Mouse (Mus musculus) brain, embryonic 14.5 days (tissue): ENCODE results near the gene Cobl. TPM values are rescaled to one million over a fixed set of nuclear protein-coding genes. Genes with fewer than 3 reads are reported as not detected.

ENCODE experiments used
- DNase-seq: peaks from one replicate; pipeline ENCODE4 v3.0.0-alpha.2; 2011; ENCODE audit warnings: low read depth
- CTCF ChIP-seq: fragments of 200-500 bp; IDR thresholded peaks from 2 replicates; pipeline ENCODE4 v1.5.1; 2012; ENCODE audit warnings: inconsistent platforms, mild to moderate bottlenecking, moderate library complexity, borderline replicate concordance; ENCODE audit not compliant: insufficient read depth, insufficient read length; ENCODE audit errors: extremely low read depth
- POLR2A ChIP-seq: fragments of 200-500 bp; IDR thresholded peaks from 2 replicates; pipeline ENCODE4 v1.6.1; 2012; ENCODE audit warnings: mild to moderate bottlenecking, inconsistent platforms, borderline replicate concordance; ENCODE audit not compliant: poor library complexity, insufficient read depth, insufficient read length, severe bottlenecking; ENCODE audit errors: extremely low read depth
- polyA plus RNA-seq: library from polyadenylated mRNA; depleted of rRNA; stranded (reverse); fragments of >200 nt; gene quantifications from 2 replicates; pipeline ENCODE4 v1.2.3, GENCODE M21; 2012

Cobl gene
- polyA plus RNA-seq, 1 experiment = 13.8 TPM

DNA sequence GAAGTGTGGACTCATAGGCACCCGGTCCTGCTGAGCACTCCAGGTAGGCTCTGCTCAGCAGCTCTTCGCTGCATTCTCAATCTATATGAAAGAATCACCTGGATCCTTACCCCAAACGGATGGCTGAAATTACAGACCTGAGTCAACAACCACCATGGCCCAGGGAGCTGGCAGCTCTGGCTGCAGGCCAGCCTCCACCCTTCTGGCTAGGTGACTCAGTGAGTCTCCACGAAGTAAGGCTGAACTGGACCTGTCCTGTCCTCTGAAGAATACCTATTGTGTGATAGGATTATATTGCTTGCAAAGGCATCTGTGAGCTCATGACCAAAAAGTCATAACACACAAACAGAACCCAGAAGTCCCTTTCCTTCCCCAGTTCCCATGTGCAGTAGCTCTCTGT, 22.5 kb downstream of the Cobl start:
- TF ChIP-seq CTCF (no peak), POLR2A (no peak)
- DNase-seq = no peak

- DNase-seq = no peak
- TF ChIP-seq POLR2A (no peak), CTCF (no peak)
Observed at GRCm38 (mm10) chr11:12435905-12436304, 28.9 kb downstream of the Cobl start.

GRCm38 (mm10) chr11:12435018-12435417, 29.7 kb downstream of the Cobl start:
- TF ChIP-seq CTCF (no peak), POLR2A (no peak)
- DNase-seq = no peak

DNA sequence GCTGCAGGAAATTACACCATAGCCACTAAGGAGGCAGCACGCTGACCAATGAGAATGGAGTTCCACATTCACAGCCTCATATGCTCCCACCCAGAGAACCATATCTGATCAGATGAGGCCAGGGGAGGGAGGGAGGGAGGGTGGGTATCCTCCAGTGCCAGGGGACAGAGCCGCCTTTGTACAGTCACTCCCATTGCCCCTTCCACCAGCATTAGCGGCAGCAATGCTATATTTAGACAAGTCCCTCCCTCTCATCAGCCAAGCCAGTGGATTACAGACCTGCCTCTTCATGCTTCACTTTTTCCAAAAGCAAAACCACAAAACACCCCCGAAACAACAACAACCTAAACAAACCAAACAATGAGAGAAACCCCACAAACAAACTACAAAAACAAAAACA, 30.2 kb downstream of the Cobl start:
- DNase-seq = peak; percentile 59
- TF ChIP-seq CTCF (no peak), POLR2A (no peak)

GRCm38 (mm10) chr11:12431911-12432310, 32.8 kb downstream of the Cobl start:
- TF ChIP-seq CTCF (no peak), POLR2A (no peak)
- DNase-seq = no peak

DNA sequence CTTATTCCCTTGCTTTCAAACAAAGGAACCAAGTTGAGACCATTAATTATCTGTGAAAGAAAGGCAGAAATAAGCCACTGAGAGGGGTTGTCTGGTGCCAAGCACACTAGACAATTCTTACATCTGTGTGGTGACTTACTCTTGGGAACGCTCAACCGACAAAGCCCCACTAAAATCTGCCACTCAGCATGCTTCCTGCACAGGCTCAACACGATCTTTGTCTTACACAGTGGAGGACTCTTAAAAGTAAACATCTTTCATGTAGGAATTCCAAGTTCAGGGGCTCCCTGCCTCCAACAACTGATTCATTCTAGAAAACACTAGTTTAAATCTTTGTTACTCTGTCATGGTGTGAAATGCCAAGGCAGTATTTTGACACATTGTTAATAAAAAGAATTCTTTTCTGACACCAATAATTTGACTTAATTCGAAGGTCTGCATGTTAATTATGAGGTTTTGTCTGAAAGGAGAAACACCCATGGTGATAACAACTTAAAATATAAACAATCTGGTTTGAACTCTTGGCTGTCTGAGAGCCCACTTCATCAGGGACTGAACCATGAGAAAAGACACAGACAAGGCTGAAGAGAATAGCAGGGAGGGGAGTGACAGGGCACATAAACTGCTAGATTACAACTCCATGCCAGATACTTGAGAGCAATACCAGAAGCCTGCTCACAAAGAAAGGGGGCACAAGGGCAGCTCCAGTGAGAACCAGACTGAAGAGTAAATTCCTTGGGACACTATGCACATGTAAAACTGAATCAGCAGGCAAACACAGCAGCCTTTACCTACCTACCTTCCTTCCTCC, 34.3 kb downstream of the Cobl start:
- TF ChIP-seq POLR2A (no peak), CTCF (no peak)
- peak; percentile 80 for DNase-seq

DNA sequence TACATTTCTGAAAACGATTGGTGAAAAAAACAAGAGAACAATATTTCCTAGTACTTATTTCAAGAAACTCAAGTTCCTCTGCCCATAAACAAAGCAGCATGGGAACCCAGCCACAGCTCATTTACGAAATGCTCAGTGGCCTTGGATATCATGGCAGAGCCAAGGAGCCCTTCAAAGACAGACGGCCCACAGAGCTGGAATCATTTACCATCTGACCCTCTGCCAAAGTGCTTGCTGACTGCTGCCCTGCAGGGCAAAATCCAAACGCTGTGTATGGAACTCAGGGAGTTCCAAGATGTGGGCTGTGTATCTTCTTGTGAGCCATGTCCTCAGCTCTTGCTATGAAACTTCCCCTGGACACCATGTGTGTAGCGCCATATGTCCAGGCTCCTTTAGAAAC, 38.0 kb downstream of the Cobl start:
- peak; percentile 24 for DNase-seq
- TF ChIP-seq CTCF = no peak
- TF ChIP-seq POLR2A = no peak

DNA sequence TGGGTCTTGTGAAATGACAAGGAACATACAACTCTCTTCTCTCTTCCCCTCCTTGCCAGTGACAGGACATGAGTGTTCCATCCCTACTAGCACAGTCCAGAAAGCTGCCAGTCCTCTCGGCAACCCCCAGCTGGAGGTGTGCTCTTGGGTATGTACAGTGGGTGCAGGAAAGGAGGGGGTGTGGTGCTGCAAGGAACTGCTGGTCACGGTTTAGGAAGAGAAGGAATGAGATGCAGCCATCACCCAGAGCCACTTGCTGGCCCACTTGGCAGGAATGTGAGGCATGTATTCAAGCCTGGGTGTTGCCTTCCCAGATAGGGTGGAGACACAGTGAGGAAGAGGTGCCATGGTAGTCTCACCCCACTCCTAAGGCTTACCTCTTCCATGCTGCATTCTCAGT, 40.6 kb downstream of the Cobl start:
- DNase-seq = no peak
- TF ChIP-seq POLR2A (no peak), CTCF (no peak)

DNA sequence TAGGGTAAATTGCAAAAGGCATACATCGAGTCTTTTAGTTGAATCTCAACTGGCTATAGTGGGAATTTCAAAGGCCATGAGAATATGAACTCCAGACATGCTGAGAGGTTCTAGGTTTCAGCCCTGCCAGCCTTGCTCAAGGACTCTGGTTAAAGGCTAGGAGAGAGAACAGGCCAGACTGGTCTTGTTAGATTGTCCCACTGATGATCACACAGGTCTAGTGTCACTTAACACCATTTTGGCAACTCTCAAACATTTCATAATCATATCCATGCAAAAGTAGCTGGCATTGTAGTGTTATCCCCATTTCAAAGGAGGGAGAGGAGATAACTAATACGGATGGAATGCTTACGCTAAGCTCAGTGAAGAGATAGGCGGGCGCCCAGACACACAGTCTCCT, 43.6 kb downstream of the Cobl start:
- TF ChIP-seq POLR2A (no peak), CTCF (no peak)

GRCm38 (mm10) chr11:12420146-12420545, 44.6 kb downstream of the Cobl start:
- TF ChIP-seq POLR2A (no peak), CTCF (no peak)
- DNase-seq = no peak

More for the DNA sequence above, 43.6 kb downstream of the Cobl start:
- no peak for DNase-seq

- DNase-seq = peak; percentile 87
- TF ChIP-seq POLR2A = no peak
Observed at GRCm38 (mm10) chr11:12416899-12417298, 47.9 kb downstream of the Cobl start.

DNA sequence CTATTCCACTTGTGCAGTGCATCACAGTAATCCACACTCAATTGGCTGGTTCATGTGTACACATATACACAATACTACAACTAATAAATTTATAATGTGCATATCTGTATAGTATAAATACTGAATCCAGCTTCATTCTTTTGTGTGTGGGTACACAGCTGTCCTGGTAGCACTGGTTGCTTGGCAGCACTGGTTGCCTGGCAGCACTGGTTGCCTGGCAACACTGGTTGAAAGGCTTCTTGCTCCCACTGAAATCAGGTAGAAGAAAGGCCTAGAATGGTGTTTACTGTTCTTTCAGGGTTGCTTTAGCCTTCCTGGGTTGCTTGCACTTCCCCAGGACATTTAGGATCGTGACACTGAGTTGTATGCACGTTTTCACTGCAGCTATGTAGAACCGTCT, 49.4 kb downstream of the Cobl start:
- no peak for TF ChIP-seq POLR2A
- no peak for TF ChIP-seq CTCF
- DNase-seq = peak; percentile 96
